Comparison of ENCODE assay signal across 8 mouse cellular contexts in the genomic region with DNA sequence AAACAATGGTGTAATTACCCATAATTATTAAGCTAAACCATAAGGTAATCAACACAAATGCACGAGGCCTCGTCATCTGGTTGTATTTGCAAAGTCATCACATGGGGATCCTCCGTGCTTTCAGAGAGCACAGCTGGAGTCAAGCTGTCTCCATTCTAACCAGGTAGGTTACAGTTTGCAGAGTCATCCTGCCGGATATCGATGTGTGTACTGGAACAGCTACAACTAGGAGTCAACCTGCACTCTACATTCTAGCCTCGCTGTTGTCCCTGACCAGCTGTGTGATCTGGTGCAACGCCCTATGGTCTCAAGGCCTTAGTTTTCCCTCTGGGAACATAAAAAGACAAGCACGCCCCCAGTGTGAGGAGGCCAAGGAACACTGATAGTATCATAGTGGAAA. TPM values are rescaled to one million over a fixed set of nuclear protein-coding genes. Genes with fewer than 3 reads are reported as not detected.
DNase-seq lines count a peak whose midpoint lies in the region; ATAC-seq and TF ChIP-seq lines count a peak whose summit lies in the region.

No protein-coding gene starts in this region.

- no peak overlapping the region for H3K9ac ChIP-seq in kidney, embryonic 16.5 days (replicated peaks; ENCODE audit: low read length)
- no peak overlapping the region for H3K9ac ChIP-seq in hindbrain, embryonic 12.5 days

- no peak overlapping the region for H3K27ac ChIP-seq in kidney, embryonic 16.5 days (ENCODE audit: low read length)
- peak overlapping the region; percentile 40; the same call in 1 of the 2 replicates for H3K27ac ChIP-seq in cortical plate, adult 2 months (ENCODE audit: insufficient read depth, low read length)
- no peak overlapping the region for H3K27ac ChIP-seq in hindbrain, embryonic 12.5 days

- TF ChIP-seq POLR2A in cortical plate, adult 2 months (IDR thresholded peaks at IDR 0.05; ENCODE audit: extremely low read depth, insufficient read depth, low read length), result no peak
- TF ChIP-seq POLR2A in myocyte (IDR thresholded peaks at IDR 0.05; ENCODE audit: insufficient read length, low read depth), result no peak

- ATAC-seq in kidney, embryonic 16.5 days (ENCODE audit: low FRiP score, low TSS enrichment), result no peak
- no peak for ATAC-seq in hindbrain, embryonic 12.5 days (ENCODE audit: low FRiP score)

- H3K36me3 ChIP-seq in kidney, embryonic 16.5 days (ENCODE audit: insufficient read depth, low read length), result peaks cover 9% of the 10 kb centered on the region; the same call in 1 of the 2 replicates
- H3K36me3 ChIP-seq in hindbrain, embryonic 12.5 days, result no peaks in the 10 kb centered on the region
- H3K36me3 ChIP-seq in myocyte (ENCODE audit: control insufficient read depth, insufficient read depth), result peaks cover 6% of the 10 kb centered on the region

- no peak overlapping the region for H3ac ChIP-seq in myocyte (ENCODE audit: control insufficient read depth, insufficient read length)

- WGBS in kidney, embryonic 16.5 days, result 76% methylated on average over 8 of the region's 8 CpGs
- WGBS in hindbrain, embryonic 12.5 days, result 68% methylated on average over 8 of the region's 8 CpGs

- H3K9me3 ChIP-seq in kidney, embryonic 16.5 days (ENCODE audit: low read length), result no peaks in the 10 kb centered on the region
- H3K9me3 ChIP-seq in hindbrain, embryonic 12.5 days (replicated peaks), result no peaks in the 10 kb centered on the region

- DNase-seq in kidney, adult 18-20 months, result no peak
- DNase-seq in urinary bladder, adult 18-20 months (ENCODE audit: low spot score in 2 of 2), result no peak
- no peak for DNase-seq in Muller cell, postnatal 12 days (ENCODE audit: inconsistent ontology term)
- no peak for DNase-seq in right cerebral cortex, postnatal 10 days (ENCODE audit: low spot score in 2 of 2)

- no peaks in the 10 kb centered on the region for H3K27me3 ChIP-seq in kidney, embryonic 16.5 days (ENCODE audit: insufficient read depth, low read length)
- no peaks in the 10 kb centered on the region for H3K27me3 ChIP-seq in hindbrain, embryonic 12.5 days
- no peaks in the 10 kb centered on the region for H3K27me3 ChIP-seq in myocyte (ENCODE audit: control insufficient read depth, insufficient read depth, insufficient read length)

- H3K4me3 ChIP-seq in kidney, embryonic 16.5 days (ENCODE audit: low read length), result no peak overlapping the region
- H3K4me3 ChIP-seq in cortical plate, adult 2 months (ENCODE audit: insufficient read depth, low read length), result peak overlapping the region; percentile 18; the same call in 1 of the 2 replicates
- H3K4me3 ChIP-seq in hindbrain, embryonic 12.5 days, result peak overlapping the region; percentile 63
- H3K4me3 ChIP-seq in myocyte, result no peak overlapping the region

- H3K4me2 ChIP-seq in kidney, embryonic 16.5 days (replicated peaks; ENCODE audit: low read depth, low read length), result peak overlapping the region; percentile 59; the same call in 1 of the 2 replicates
- H3K4me2 ChIP-seq in hindbrain, embryonic 12.5 days (replicated peaks), result peak overlapping the region; percentile 60
- peak overlapping the region; percentile 20 for H3K4me2 ChIP-seq in myocyte (ENCODE audit: low read depth)

- no peaks in the 10 kb centered on the region for H3K79me2 ChIP-seq in myocyte (ENCODE audit: control insufficient read depth, insufficient read depth)

- no peaks in the 10 kb centered on the region for H3K4me1 ChIP-seq in kidney, embryonic 16.5 days (ENCODE audit: insufficient read depth, low read length)
- H3K4me1 ChIP-seq in cortical plate, adult 2 months (ENCODE audit: control insufficient read depth, insufficient read depth, low read length), result no peaks in the 10 kb centered on the region; the same call in 1 of the 2 replicates
- peaks cover 9% of the 10 kb centered on the region; the same call in 1 of the 2 replicates for H3K4me1 ChIP-seq in hindbrain, embryonic 12.5 days

- no peak for TF ChIP-seq CTCF in cortical plate, adult 2 months (IDR thresholded peaks at IDR 0.05; ENCODE audit: extremely low read depth, insufficient read depth, low read length)

TF ChIP-seq in myocyte, 11 proteins besides CTCF, POLR2A, EP300 and RAD21:
- TF ChIP-seq CEBPB (IDR thresholded peaks at IDR 0.05; ENCODE audit: insufficient read depth, poor library complexity, severe bottlenecking) (no peak), MYOD1 (IDR thresholded peaks at IDR 0.05; ENCODE audit: control insufficient read depth in 1 of 3, insufficient read length in 2 of 3, low read depth in 2 of 3) (no peak)
TF ChIP-seq in myocyte: peak in this region for 0.

RNA-seq across cellular contexts. Expression of gene Pgrmc1, which starts 2.1 kb away (rescaled TPM):
- polyA plus RNA-seq in kidney, embryonic 16.5 days (2015; fragmentation: Nextera tagmentation; extraction: Ambion mirVana), result 304 and 318 TPM in 2 replicates
- 209 and 234 TPM in 2 replicates for polyA plus RNA-seq in cortical plate, adult 2 months (2012; rRNA removed)
- polyA plus RNA-seq in hindbrain, embryonic 12.5 days (2016; fragmentation: Nextera tagmentation; extraction: Ambion mirVana), result 482 and 511 TPM in 2 replicates
- polyA plus RNA-seq in myocyte (2012; fragmentation: generic; extraction: Trizol), result 43.9 TPM

RNA-seq across cellular contexts. Expression of gene Akap17b, which starts 45.1 kb away (rescaled TPM):
- 3.3 and 3.4 TPM in 2 replicates for polyA plus RNA-seq in kidney, embryonic 16.5 days (2015; fragmentation: Nextera tagmentation; extraction: Ambion mirVana)
- polyA plus RNA-seq in cortical plate, adult 2 months (2012; rRNA removed), result 9.5 and 10.7 TPM in 2 replicates
- 4.2 and 4.4 TPM in 2 replicates for polyA plus RNA-seq in hindbrain, embryonic 12.5 days (2016; fragmentation: Nextera tagmentation; extraction: Ambion mirVana)
- 0.32 TPM for polyA plus RNA-seq in myocyte (2012; fragmentation: generic; extraction: Trizol)

Comparison
In these comparisons a context has a peak if more than half of its experiments do, and no peak if none do; other contexts are left out.
1. H3K4me3 ChIP-seq: peak in cortical plate, adult 2 months (single experiment) and hindbrain, embryonic 12.5 days (single experiment); none in kidney, embryonic 16.5 days (single experiment) and myocyte (single experiment).
2. Peak in every context shown above with its lines, with median percentiles within 50 percentile points of each other: H3K4me2 ChIP-seq.